Mouse (Mus musculus): ENCODE results near the gene Akap1.

DNA sequence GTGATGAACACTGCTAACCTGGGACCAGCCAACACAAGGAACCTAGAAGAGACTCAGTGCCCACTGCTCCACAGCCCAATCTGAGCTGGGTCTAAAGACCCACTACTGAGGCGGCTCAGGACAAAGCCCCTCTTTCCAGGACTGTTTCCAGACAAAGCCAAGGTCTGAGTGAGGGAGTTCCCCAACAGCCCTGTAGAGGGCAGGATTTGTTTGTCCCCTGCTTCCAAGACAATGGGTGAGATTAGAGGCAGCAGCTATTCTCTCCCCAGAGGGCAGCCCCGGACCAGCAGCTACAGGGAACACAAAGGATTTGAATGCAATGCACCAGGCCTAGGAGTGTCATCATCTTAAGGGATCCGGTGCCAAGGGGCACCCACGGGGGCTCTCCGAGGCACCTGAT, 15.8 kb downstream of the Akap1 start:
- TF ChIP-seq CTCF (IDR thresholded peaks at IDR 0.05; ENCODE audit: low read depth, low read length) (peak; percentile 78), POLR2A (IDR thresholded peaks at IDR 0.05; ENCODE audit: insufficient read depth, low read length) (no peak)
